Mouse (Mus musculus) liver, embryonic 12.5 days (tissue): Measurements from ENCODE around the gene Tbc1d2b. TPM values are rescaled to one million over a fixed set of nuclear protein-coding genes. Genes with fewer than 3 reads are reported as not detected.
A peak's percentile ranks its signal among the peaks of the same experiment; 100 is the strongest.

Source experiments
- ATAC-seq: fragments of 200-750 bp; cut with Nextera tagmentation; 2 replicates; pipeline ENCODE4 v1.8.0; 2017; ENCODE audit warnings: moderate number of reproducible peaks, mild to moderate bottlenecking, moderate library complexity
- H3K27ac ChIP-seq: fragments of 300-500 bp; sonication (generic); 2 replicates; pipeline ENCODE4 v1.5.1; 2016; ENCODE audit warnings: mild to moderate bottlenecking
- H3K27me3 ChIP-seq: fragments of 300-500 bp; sonication (generic); replicated peaks from 2 replicates; pipeline ENCODE4 v1.6.1; 2016; ENCODE audit warnings: mild to moderate bottlenecking, moderate library complexity
- H3K36me3 ChIP-seq: fragments of 300-500 bp; sonication (generic); 2 replicates; pipeline ENCODE4 v1.6.1; 2016; ENCODE audit warnings: mild to moderate bottlenecking, moderate library complexity
- H3K4me1 ChIP-seq: fragments of 300-500 bp; sonication (generic); 2 replicates; pipeline ENCODE4 v1.6.1; 2016
- H3K4me2 ChIP-seq: fragments of 300-500 bp; sonication (generic); 2 replicates; pipeline ENCODE4 v1.6.1; 2016; ENCODE audit warnings: mild to moderate bottlenecking, moderate library complexity
- H3K4me3 ChIP-seq: fragments of 300-500 bp; sonication (generic); 2 replicates; pipeline ENCODE4 v1.5.1; 2016; ENCODE audit warnings: mild to moderate bottlenecking, moderate library complexity
- H3K9ac ChIP-seq: fragments of 300-500 bp; sonication (generic); 2 replicates; pipeline ENCODE4 v1.6.1; 2016; ENCODE audit warnings: mild to moderate bottlenecking, moderate library complexity
- H3K9me3 ChIP-seq: fragments of 300-500 bp; sonication (generic); replicated peaks from 2 replicates; pipeline ENCODE4 v1.6.1; 2016; ENCODE audit warnings: mild to moderate bottlenecking, moderate library complexity
- WGBS: fragments of 180-500 bp; shearing (Covaris S2); methylation state at CpG from one replicate; pipeline ENCODE4 v1.1.7; 2016; ENCODE audit not compliant: insufficient replicate concordance; 5-methylcytosine and 5-hydroxymethylcytosine counted together
- polyA plus RNA-seq: library from polyadenylated mRNA; unstranded; fragments of >200 nt; fragmentation: Nextera tagmentation; extraction: Ambion mirVana; gene quantifications from 2 replicates; pipeline ENCODE4 v1.2.1, GENCODE M21; 2016

Gene Tbc1d2b
- polyA plus RNA-seq, 1 experiment from 2014 or later: 11.0 TPM

DNA sequence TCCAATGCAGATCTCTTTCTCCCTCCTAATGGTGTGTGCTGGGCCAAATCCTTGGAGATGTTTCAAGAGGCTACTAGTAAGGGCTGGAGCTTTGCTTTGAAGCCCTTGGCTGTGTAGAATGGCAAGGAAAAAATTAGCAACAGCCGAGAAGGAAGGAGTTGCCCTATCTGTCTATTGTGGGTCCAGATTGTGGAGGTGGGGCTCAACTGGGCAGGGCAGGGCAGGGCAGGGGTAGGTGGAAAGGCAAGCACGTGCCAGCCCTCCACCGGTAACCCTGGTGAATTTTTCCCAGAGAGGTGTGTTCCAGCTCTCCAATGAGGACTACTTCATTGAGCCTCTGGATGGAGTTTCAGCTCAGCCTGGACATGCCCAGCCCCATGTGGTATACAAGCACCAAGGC lies 97.3 kb downstream of the Tbc1d2b start:
- no peak overlapping the region for H3K27ac ChIP-seq
- no peak overlapping the region for H3K4me2 ChIP-seq
- H3K27me3 ChIP-seq: no peaks in the 10 kb centered on the region
- 58% methylated on average over 3 of the region's 3 CpGs for WGBS
- no peak for ATAC-seq
- no peak overlapping the region for H3K4me3 ChIP-seq
- no peaks in the 10 kb centered on the region for H3K9me3 ChIP-seq
- H3K36me3 ChIP-seq: no peaks in the 10 kb centered on the region
- H3K4me1 ChIP-seq: no peaks in the 10 kb centered on the region
- no peak overlapping the region for H3K9ac ChIP-seq

DNA sequence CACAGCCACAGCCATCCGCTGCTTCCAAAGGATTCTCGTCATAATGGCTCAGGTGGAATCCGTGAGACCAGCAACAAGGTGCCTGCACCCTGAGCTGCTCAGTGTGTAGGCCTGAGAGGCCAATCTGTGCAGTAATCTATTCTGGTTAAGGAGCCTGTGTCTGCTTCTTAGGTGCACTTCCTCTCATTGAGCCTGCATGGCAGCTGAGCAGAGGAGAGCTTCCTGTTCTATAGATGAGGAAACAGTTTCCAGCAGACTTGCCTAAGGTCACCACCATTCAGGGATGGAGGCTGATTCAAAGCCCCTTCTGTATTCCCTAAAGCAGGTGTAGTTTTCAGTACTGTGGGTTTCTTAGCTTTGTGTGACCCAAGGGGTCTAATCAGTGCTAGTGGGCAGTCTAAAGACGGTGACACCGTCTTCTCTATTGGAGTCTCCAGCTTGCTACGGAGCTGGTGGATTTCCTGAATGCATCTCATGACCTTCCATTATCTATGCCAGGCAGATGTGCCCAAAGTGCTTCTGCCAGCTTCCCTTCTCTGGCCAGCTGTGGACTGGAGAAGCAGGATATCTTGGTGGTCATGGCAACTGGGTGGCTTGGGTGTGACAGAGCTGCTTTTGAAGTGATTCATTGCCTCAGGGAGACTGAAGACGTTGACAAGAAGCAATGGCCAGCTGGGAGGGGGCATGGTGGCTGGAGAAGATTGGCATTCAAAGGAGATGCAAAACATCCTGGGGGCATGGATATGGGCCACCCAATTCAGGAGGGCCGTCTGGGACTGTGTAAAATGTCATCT lies 97.9 kb downstream of the Tbc1d2b start:
- ATAC-seq: no peak
- 51% methylated on average over 8 of the region's 8 CpGs for WGBS

DNA sequence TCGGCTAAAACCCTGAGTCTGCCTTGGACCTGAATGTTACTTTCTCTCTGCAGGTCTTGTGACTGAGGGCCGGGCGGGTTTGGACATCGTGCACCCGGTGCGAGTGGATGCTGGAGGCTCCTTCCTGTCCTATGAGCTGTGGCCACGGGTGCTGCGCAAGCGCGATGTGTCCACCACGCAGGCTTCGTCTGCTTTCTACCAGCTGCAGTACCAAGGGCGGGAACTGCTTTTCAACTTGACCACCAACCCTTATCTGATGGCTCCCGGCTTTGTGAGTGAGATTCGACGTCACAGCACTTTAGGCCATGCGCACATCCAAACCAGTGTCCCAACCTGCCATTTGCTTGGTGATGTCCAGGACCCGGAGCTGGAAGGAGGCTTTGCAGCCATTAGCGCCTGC lies 99.2 kb downstream of the Tbc1d2b start:
- Histone ChIP-seq H3K9ac (no peak overlapping the region), H3K4me1 (no peaks in the 10 kb centered on the region), H3K4me2 (no peak overlapping the region), H3K4me3 (no peak overlapping the region), H3K27ac (no peak overlapping the region), H3K27me3 (0 out of 2 replicates have a peak, but pooled peaks cover 3% of the 10 kb centered on the region), H3K36me3 (no peaks in the 10 kb centered on the region), H3K9me3 (no peaks in the 10 kb centered on the region)
- WGBS: 81% methylated on average over 19 of the region's 19 CpGs
- ATAC-seq: no peak

More for the DNA sequence above, 97.9 kb downstream of the Tbc1d2b start:
- no peak overlapping the region for H3K27ac ChIP-seq
- H3K36me3 ChIP-seq: no peaks in the 10 kb centered on the region
- no peaks in the 10 kb centered on the region for H3K9me3 ChIP-seq
- H3K9ac ChIP-seq: no peak overlapping the region
- no peaks in the 10 kb centered on the region for H3K4me1 ChIP-seq
- H3K27me3 ChIP-seq: no peaks in the 10 kb centered on the region
- no peak overlapping the region for H3K4me3 ChIP-seq
- no peak overlapping the region for H3K4me2 ChIP-seq

DNA sequence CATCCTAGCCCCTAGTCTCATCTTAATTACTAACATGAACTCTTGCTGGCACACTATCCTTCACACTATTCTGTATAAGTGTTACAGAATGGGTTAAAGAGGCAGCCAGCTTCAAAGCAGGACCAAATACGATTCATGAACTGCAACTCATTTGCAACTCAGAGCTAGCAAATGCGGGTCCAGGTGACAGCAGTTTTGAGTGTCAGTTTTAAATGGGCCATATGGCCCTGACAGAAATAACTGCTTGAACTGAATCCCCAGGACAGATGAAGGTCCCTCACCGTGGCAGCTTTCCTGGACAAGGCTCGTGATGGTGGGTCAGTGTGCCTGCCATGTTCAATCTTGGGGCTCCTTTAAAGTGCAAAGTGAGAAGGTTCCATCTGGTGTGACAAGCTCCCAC lies 100.6 kb downstream of the Tbc1d2b start:
- Histone ChIP-seq H3K4me2 (no peak overlapping the region), H3K4me1 (no peaks in the 10 kb centered on the region), H3K9me3 (no peaks in the 10 kb centered on the region), H3K9ac (no peak overlapping the region), H3K4me3 (no peak overlapping the region), H3K27ac (no peak overlapping the region), H3K36me3 (no peaks in the 10 kb centered on the region), H3K27me3 (peaks cover 15% of the 10 kb centered on the region)
- no peak for ATAC-seq
- 65% methylated on average over 4 of the region's 4 CpGs for WGBS

DNA sequence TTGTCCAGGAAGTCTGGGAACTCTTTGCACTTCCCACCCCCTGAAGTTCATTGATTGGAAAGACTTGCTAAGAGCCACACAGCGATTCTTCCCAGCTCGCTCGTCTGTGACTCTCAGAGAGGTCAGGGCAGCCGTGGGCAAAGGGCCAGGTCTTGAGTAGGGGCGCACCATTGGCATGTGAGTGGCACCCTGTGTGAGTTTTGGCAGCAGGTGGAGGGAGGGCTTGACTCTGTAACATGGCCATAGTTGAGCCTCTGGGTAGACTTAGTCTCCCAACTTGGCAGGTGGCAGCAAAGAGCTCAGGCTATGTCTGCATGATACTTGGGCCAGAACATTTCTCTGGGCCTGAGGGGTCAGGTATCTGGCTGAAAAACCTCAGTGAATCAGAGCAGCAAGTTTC lies 104.0 kb downstream of the Tbc1d2b start:
- H3K4me3 ChIP-seq: no peak overlapping the region
- H3K27ac ChIP-seq: no peak overlapping the region
- no peak overlapping the region for H3K9ac ChIP-seq
- H3K4me2 ChIP-seq: no peak overlapping the region
- H3K27me3 ChIP-seq: peaks cover 49% of the 10 kb centered on the region
- 74% methylated on average over 5 of the region's 5 CpGs for WGBS
- no peak for ATAC-seq
- H3K4me1 ChIP-seq: peaks cover 16% of the 10 kb centered on the region; the same call in 1 of the 2 replicates
- H3K9me3 ChIP-seq: no peaks in the 10 kb centered on the region
- no peaks in the 10 kb centered on the region for H3K36me3 ChIP-seq

DNA sequence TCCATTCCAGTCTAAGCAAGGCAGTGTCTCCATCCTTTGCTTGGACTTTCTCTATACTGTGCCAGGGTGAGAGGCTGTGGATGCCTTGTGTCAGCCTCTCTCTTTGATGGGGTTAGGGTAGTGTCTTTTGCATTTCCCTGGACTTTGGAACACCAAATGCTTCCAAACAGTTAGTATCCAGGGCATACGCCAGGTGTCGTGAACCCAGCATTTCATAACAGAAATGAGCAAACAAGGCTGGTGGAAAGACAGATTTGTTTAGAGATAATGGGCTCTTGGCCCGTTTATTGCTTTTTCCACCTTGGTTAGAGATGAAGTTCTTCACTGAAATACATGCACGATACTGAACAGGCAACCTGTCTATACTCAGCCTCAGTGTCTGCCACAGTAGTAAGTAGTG lies 105.0 kb downstream of the Tbc1d2b start:
- 66% methylated on average over 4 of the region's 4 CpGs for WGBS
- H3K27ac ChIP-seq: no peak overlapping the region

DNA sequence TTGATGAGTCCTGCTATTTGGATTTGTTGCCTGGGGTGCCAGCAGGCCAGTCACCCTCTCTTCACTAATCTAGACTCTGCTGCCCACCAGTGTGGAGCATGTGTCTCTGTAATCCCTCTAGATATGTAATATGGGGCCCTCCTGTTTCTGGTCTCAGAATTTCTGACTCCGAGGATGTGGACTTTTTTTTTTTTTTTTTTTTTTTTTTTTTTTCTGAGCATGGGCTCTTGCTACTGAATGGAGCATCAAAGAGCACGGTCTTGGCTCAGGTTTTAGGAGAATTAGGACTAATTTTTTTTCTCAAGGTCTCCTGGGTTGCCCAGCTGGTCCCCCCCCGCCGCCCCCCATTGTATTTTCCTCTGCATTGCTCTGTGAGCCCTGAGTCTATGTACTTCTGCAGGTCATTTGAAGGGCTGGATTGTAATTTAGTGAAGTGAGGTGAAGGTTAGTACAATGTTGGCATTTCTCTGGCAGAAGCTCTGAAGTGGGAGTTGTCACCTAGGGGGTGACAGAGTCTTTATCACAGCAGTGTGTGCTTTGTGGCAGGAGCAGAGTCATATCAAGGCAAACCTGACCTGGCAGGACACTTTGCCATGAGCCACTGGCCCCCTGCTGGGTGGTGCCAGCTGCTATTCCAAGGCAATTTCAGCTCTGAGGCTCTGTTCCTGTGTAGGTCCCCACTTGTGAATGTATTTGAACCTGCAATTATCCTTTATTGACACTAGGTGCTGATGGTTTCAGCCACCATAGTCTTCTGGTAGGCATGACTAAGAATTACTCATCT lies 105.7 kb downstream of the Tbc1d2b start:
- H3K36me3 ChIP-seq: no peaks in the 10 kb centered on the region
- H3K4me1 ChIP-seq: peaks cover 16% of the 10 kb centered on the region; the same call in 1 of the 2 replicates
- H3K27ac ChIP-seq: no peak overlapping the region
- 51% methylated on average over 4 of the region's 4 CpGs for WGBS
- H3K9me3 ChIP-seq: no peaks in the 10 kb centered on the region
- H3K4me3 ChIP-seq: no peak overlapping the region
- ATAC-seq: no peak
- H3K27me3 ChIP-seq: peaks cover 56% of the 10 kb centered on the region
- no peak overlapping the region for H3K9ac ChIP-seq
- H3K4me2 ChIP-seq: no peak overlapping the region

More for the DNA sequence above, 105.0 kb downstream of the Tbc1d2b start:
- ATAC-seq: no peak
- no peak overlapping the region for H3K4me2 ChIP-seq
- H3K4me1 ChIP-seq: peaks cover 16% of the 10 kb centered on the region; the same call in 1 of the 2 replicates
- no peaks in the 10 kb centered on the region for H3K9me3 ChIP-seq
- no peaks in the 10 kb centered on the region for H3K36me3 ChIP-seq
- H3K27me3 ChIP-seq: peaks cover 56% of the 10 kb centered on the region
- H3K4me3 ChIP-seq: no peak overlapping the region
- H3K9ac ChIP-seq: no peak overlapping the region

DNA sequence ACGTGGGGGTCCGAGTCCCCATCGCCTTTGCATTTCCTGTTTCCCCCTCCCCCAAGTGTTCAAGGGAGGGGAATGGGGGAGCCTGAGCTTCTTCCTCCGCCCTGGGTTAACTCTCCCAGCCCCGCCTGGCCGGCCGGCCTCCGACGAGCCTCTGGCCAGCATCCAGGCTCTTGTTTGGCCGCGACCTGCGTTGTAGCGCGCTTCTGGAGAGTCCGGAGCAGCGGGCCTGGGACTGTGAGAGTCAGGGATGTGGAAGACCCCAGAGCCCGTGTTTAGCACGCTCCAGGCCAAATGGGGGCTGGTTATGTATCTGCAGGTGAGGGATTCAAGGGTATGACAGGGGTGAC lies 106.9 kb downstream of the Tbc1d2b start:
- ATAC-seq: no peak
- H3K36me3 ChIP-seq: no peaks in the 10 kb centered on the region
- peaks cover 16% of the 10 kb centered on the region; the same call in 1 of the 2 replicates for H3K4me1 ChIP-seq
- peaks cover 56% of the 10 kb centered on the region for H3K27me3 ChIP-seq
- H3K4me2 ChIP-seq: peak overlapping the region; percentile 80
- no peak overlapping the region for H3K27ac ChIP-seq
- no peaks in the 10 kb centered on the region for H3K9me3 ChIP-seq
- no peak overlapping the region; the same call in 1 of the 2 replicates for H3K9ac ChIP-seq
- WGBS: 2% methylated on average over 18 of the region's 18 CpGs
- H3K4me3 ChIP-seq: peak overlapping the region; percentile 60

DNA sequence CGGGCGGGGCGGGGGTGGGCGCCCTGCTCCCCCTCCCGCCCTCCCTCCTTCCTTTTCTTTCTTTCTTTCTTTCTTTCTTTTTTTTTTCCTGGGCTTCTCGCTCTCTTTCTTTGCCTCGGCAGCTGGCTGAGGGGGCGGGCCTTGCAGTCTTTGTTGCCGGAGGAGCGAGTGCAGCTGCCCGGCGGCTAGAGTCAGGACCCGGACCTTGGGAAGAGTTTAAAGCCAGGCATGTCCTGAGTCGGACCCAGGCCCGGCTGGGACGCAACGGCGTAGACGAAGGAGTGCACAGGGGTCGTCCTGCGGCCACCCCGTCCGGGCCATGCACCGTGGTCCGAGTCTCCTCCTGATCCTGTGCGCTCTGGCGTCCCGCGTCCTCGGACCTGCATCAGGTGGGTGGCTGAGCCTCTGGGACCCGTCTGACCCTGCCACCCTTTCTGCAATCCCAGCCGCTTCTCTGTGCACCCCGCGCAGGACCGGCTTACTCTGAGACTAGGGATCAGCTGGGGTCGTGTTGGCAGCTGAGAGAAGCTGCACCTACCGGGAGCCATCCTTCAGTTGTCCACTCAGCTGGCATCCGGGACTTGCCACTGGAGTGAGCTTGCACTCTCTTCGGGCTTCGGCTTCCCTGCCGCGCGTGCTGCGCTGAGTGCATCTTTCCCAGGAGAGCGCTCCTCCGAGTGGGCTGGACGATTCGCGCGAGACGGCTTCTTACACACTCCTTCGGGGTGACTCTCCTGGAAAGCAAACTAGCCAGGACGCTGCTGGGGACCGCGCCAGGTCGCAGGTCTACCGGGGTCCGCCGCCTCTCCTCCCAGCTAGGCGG lies 107.5 kb downstream of the Tbc1d2b start, which contains the start of gene Adamts7:
TSS of gene Adamts7 (plus strand) at position 144 of the 823 bp plus-strand sequence.
- Histone ChIP-seq H3K4me1 (peaks cover 16% of the 10 kb centered on the region; the same call in 1 of the 2 replicates), H3K27ac (no peak within 1 kb of the TSS), H3K4me3 (peak within 1 kb of the TSS; percentile 60), H3K36me3 (no peaks in the 10 kb centered on the region), H3K9ac (peak within 1 kb of the TSS; percentile 15), H3K4me2 (peak within 1 kb of the TSS; percentile 80), H3K27me3 (peaks cover 56% of the 10 kb centered on the region), H3K9me3 (no peaks in the 10 kb centered on the region)
- ATAC-seq: peak; percentile 43
- 1% methylated on average over 55 of the region's 60 CpGs for WGBS

DNA sequence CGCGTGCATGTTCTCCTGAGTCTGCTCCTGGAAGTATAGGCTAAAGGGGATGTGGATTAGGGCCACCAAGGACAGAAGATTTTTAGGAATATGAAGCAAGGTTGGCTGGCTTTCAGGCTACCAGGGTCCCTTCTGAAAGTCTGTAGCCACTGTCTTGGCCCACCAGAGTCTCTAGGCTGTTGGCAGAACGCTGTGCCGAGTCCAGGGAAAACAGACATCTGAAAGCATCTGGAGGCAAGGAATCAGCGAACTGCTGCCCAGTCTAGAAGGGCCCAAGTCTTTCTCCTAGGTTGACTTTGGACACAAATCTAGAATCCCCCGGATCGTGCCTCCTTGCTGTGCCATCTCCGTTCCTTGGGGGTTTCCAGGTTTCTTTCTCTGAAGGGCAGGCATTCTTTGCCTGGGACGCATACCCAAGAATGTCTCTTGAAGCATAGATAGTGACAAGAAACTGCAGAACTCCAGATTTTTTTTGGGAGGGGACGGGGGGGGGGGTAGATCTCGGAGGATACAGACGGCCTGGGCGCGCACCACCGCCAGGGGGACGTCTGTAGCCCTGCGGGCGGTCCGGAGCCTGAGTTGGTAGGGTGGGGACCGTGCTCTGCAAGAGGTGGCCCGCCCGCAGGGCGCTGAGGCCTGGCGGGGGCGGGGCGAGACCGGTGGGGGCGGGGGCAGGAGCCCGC lies 108.2 kb downstream of the Tbc1d2b start:
- peak; percentile 80 for ATAC-seq
- H3K4me2 ChIP-seq: peak overlapping the region; percentile 80
- H3K4me1 ChIP-seq: peaks cover 16% of the 10 kb centered on the region; the same call in 1 of the 2 replicates
- H3K9ac ChIP-seq: peak overlapping the region; percentile 15
- H3K27me3 ChIP-seq: peaks cover 56% of the 10 kb centered on the region
- no peaks in the 10 kb centered on the region for H3K36me3 ChIP-seq
- H3K9me3 ChIP-seq: no peaks in the 10 kb centered on the region
- H3K4me3 ChIP-seq: peak overlapping the region; percentile 60
- no peak overlapping the region for H3K27ac ChIP-seq
- WGBS: 13% methylated on average over 20 of the region's 29 CpGs
